Mouse (Mus musculus) adrenal gland, postnatal 36 days (tissue): ENCODE results near the gene Abcb1b. TPM values are rescaled to one million over a fixed set of nuclear protein-coding genes. Genes with fewer than 3 reads are reported as not detected.

ENCODE experiments used
- total RNA-seq, 2 experiments: library from RNA; stranded (reverse); gene quantifications; 2 replicates each; pipeline ENCODE4 v1.2.3; 2021

Abcb1b gene
- total RNA-seq, 2 experiments from 2014 or later: 1,841 to 2,403 TPM

Other genes starting within 250 kb of the Abcb1b start
- 1 to 10 TPM; 5.2 to 6.9 TPM for gene Rundc3b, start 175.2 kb upstream of the Abcb1b start, total RNA-seq
- gene Abcb1a, start 138.1 kb upstream of the Abcb1b start, total RNA-seq: 10 to 100 TPM; 53.7 to 54.4 TPM
- 1 to 10 TPM; 2.7 to 3.9 TPM for gene Abcb4, start 95.6 kb downstream of the Abcb1b start, total RNA-seq
- 10 to 100 TPM; 27.2 to 48.7 TPM for gene Crot, start 199.2 kb downstream of the Abcb1b start, total RNA-seq